Mouse (Mus musculus) midbrain, postnatal 0 days (tissue): ENCODE measurements at regions not wholly inside any gene's neighbourhood (a gene's known extent, or its start where the extent isn't known, plus 50 kb on each side); places are given as distances from the start of the nearest gene placed in this dataset.

ENCODE experiments used
- ATAC-seq: fragments of 200-750 bp; cut with Nextera tagmentation; 2 replicates; pipeline ENCODE4 v1.8.0; 2017; ENCODE audit warnings: moderate number of reproducible peaks, mild to moderate bottlenecking, moderate TSS enrichment, moderate library complexity; ENCODE audit not compliant: low FRiP score
- DNase-seq: peaks from one replicate; pipeline ENCODE4 v3.0.0-alpha.2; 2015; ENCODE audit warnings: low spot score
- H3K27ac ChIP-seq: fragments of 300-500 bp; sonication (generic); 2 replicates; pipeline ENCODE4 v1.5.1; 2014; ENCODE audit warnings: low read depth, mild to moderate bottlenecking, low read length, mixed read lengths
- H3K27me3 ChIP-seq: fragments of 300-500 bp; sonication (generic); 2 replicates; pipeline ENCODE4 v1.6.1; 2014; ENCODE audit warnings: low read length, control low read depth, mixed read lengths; ENCODE audit not compliant: insufficient read depth
- H3K36me3 ChIP-seq: fragments of 300-500 bp; sonication (generic); 2 replicates; pipeline ENCODE4 v1.6.1; 2014; ENCODE audit warnings: low read length, control low read depth, mixed read lengths; ENCODE audit not compliant: insufficient read depth
- H3K4me1 ChIP-seq: fragments of 300-500 bp; sonication (generic); 2 replicates; pipeline ENCODE4 v1.6.1; 2014; ENCODE audit warnings: mild to moderate bottlenecking, control low read depth, antibody characterized with exemption, low read length, mixed read lengths; ENCODE audit not compliant: insufficient read depth
- H3K4me2 ChIP-seq: fragments of 300-500 bp; sonication (generic); 2 replicates; pipeline ENCODE4 v1.6.1; 2014; ENCODE audit warnings: low read depth, mild to moderate bottlenecking, low read length, mixed read lengths; ENCODE audit not compliant: poor library complexity, severe bottlenecking
- H3K4me3 ChIP-seq: fragments of 300-500 bp; sonication (generic); 2 replicates; pipeline ENCODE4 v1.5.1; 2014; ENCODE audit warnings: low read depth, mild to moderate bottlenecking, low read length, moderate library complexity
- H3K9ac ChIP-seq: fragments of 300-500 bp; sonication (generic); replicated peaks from 2 replicates; pipeline ENCODE4 v1.6.1; 2014; ENCODE audit warnings: mild to moderate bottlenecking, low read length, moderate library complexity, mixed read lengths; ENCODE audit not compliant: poor library complexity, severe bottlenecking
- H3K9me3 ChIP-seq: fragments of 300-500 bp; sonication (generic); 2 replicates; pipeline ENCODE4 v1.6.1; 2016; ENCODE audit warnings: low read length, control low read depth
- CTCF ChIP-seq: IDR thresholded peaks from 2 replicates; pipeline ENCODE4 v1.5.1; 2016; ENCODE audit warnings: antibody characterized with exemption, mild to moderate bottlenecking
- WGBS: fragments of 180-500 bp; shearing (Covaris S2); extraction: QIAGEN DNeasy Blood & Tissue Kit; methylation state at CpG from one replicate; pipeline ENCODE4 v1.1.7; 2014; 5-methylcytosine and 5-hydroxymethylcytosine counted together

DNA sequence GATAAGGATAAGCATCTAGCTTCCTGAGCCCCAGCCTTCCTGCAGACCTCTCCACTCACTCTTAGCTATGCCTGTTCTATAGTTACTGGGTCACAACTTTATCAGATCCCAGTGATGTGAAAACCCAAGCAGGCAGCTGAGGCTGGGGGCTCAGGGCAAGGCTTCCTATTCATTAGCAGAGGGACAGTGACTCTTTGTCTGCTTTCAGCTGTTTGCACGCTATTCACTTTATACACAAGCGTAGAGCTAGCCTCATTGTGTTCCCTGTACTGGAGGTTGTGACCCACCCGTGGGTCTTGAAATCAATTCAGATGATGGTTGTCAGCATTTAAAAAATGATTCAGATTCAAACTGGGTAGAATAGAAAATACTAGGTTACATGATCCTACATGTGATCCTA, 199.5 kb downstream of the Plpp3 start:
- ATAC-seq, result no peak
- Histone ChIP-seq H3K27me3 (no peaks in the 10 kb centered on the region), H3K4me1 (no peaks in the 10 kb centered on the region), H3K36me3 (no peaks in the 10 kb centered on the region), H3K4me2 (no peak overlapping the region), H3K27ac (no peak overlapping the region), H3K4me3 (no peak overlapping the region), H3K9me3 (no peaks in the 10 kb centered on the region), H3K9ac (no peak overlapping the region)
- DNase-seq, result no peak
- TF ChIP-seq CTCF, result no peak
- 38% methylated on average over 3 of the region's 3 CpGs for WGBS

DNA sequence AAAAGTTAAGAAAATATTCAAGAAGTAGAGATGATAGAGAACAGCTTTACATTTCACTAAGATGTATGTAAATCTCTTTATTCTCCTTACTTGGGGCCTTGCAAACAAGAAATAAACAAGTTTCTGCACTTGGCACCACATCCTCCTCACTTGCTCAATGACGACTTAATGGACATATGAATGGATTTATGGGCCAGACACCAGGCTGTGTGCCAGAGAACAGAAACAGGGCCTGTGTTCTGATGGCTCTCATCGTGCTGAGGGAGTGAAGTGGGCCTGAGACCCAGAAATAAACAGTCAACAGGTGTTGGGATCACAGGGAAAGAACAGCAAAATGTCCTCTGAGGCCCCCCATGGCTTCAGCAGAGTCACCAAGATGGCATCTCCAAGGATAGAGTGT, 201.6 kb downstream of the Plpp3 start:
- Histone ChIP-seq H3K9ac (no peak overlapping the region), H3K27me3 (no peaks in the 10 kb centered on the region), H3K4me1 (no peaks in the 10 kb centered on the region), H3K36me3 (no peaks in the 10 kb centered on the region), H3K4me3 (no peak overlapping the region), H3K27ac (no peak overlapping the region), H3K9me3 (no peaks in the 10 kb centered on the region), H3K4me2 (no peak overlapping the region)
- WGBS, result 67% methylated on average over 2 of the region's 2 CpGs
- ATAC-seq (no peak), DNase-seq (peak; percentile 31)
- no peak for TF ChIP-seq CTCF

DNA sequence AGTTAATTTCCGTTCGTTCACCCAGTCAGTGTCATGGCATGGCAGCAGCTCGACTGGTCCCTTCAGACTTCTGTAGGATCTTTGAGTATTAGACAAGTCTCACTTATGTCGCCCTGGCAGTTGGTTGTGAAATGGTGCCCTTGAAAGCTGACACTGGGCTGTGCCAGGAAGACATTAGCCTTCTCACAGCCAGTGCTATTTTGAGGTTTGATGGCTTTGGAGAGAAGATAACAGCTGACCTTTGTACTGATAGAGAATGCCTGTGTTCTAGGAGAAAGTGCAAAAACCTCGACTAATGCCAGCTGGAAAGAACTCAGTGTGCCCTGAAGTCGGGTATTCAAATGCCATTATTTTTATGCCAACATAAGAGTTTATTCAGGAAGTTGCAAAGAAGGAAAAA, 207.3 kb downstream of the Plpp3 start:
- ATAC-seq, result no peak
- peak; percentile 21 for DNase-seq
- TF ChIP-seq CTCF, result no peak
- no peaks in the 10 kb centered on the region for H3K9me3 ChIP-seq
- no peak overlapping the region for H3K9ac ChIP-seq
- H3K27ac ChIP-seq, result no peak overlapping the region
- H3K36me3 ChIP-seq, result no peaks in the 10 kb centered on the region
- 74% methylated on average over 6 of the region's 6 CpGs for WGBS
- no peaks in the 10 kb centered on the region for H3K27me3 ChIP-seq
- H3K4me1 ChIP-seq, result no peaks in the 10 kb centered on the region
- H3K4me2 ChIP-seq, result no peak overlapping the region
- no peak overlapping the region for H3K4me3 ChIP-seq

DNA sequence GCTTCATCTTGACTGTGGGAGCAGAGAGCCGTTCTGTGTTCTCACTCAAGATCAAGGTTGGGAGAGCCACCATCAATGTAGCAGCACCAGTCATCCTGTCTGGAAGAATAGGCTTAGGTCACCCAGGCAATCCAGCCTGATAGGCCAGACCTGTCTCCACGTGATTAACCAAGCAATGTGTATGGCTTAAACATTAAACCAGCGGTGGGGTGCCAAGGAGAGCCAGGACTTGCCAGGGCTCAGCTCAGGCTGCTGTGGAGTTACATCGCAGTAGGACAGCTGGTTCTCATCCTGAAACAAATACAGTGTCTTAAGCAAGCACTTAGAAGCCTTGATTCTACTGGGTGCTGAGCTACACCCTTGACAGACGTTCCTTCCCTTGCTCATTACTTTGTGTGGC, 207.9 kb downstream of the Plpp3 start:
- no peak for TF ChIP-seq CTCF
- Histone ChIP-seq H3K4me2 (no peak overlapping the region), H3K9me3 (no peaks in the 10 kb centered on the region), H3K27ac (no peak overlapping the region), H3K9ac (no peak overlapping the region), H3K4me3 (no peak overlapping the region), H3K4me1 (no peaks in the 10 kb centered on the region), H3K36me3 (no peaks in the 10 kb centered on the region), H3K27me3 (no peaks in the 10 kb centered on the region)
- 80% methylated on average over 5 of the region's 5 CpGs for WGBS
- ATAC-seq (no peak), DNase-seq (no peak)

DNA sequence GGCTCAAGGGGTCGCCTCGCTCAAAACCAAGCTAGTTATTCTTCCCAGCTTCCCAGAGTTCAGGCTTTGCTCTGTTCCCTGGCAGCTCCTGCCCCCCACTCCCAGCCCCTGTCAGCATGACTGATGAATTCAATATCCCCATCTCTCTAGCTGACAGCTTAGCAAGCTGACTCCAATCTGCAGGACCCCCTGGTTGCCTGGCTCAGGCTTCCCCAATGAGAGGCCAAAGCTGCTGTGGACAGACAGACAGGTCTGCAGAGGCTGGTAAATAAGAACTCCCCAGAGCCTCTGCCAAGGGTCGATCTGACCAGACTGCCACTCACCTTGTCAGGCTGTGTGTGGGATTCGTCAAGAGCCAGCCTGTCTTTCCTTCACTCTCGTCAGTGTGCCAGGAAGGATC, 219.4 kb downstream of the Plpp3 start:
- 59% methylated on average over 5 of the region's 5 CpGs for WGBS

DNA sequence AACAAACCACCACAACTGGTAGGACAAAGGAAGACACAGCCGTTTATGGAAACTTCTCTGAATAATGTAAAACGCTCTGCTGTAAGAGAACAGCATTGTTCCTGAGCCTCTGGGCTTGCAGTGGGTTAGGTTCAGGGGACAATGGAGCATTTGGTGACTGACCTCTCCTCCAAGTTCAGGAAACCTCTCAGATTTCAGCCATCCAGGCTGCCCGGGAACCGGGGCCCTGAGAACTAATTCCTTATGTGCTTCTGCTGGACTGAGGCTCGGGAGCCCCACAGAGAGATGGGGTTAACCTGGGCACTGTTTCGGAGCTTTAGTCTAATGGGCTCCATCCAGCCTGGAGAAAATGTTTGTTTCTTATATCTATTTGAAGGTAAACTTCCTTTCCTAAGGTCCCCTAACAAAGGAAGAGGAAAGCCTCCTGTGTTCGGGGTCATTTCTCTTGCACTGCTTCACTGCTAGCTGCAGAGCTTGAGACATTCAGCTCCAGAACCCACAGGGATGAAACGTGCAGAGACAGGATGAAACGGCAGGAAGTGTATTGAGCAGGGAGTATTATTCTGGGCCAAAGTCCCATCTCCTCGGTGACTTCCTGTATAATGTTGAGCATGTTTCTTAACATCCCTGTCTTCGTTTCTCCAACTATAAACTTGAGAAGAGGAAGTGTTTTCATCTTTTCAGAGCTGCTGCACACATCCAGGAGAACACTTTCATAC, 220.5 kb downstream of the Plpp3 start:
- H3K4me1 ChIP-seq, result no peaks in the 10 kb centered on the region
- H3K36me3 ChIP-seq, result no peaks in the 10 kb centered on the region
- DNase-seq, result no peak
- no peaks in the 10 kb centered on the region for H3K27me3 ChIP-seq
- H3K27ac ChIP-seq, result no peak overlapping the region
- ATAC-seq, result no peak
- WGBS, result 66% methylated on average over 11 of the region's 11 CpGs
- H3K9me3 ChIP-seq, result no peaks in the 10 kb centered on the region
- H3K9ac ChIP-seq, result no peak overlapping the region
- TF ChIP-seq CTCF, result no peak
- no peak overlapping the region for H3K4me3 ChIP-seq
- H3K4me2 ChIP-seq, result no peak overlapping the region

More for the DNA sequence above, 219.4 kb downstream of the Plpp3 start:
- Histone ChIP-seq H3K9me3 (no peaks in the 10 kb centered on the region), H3K27me3 (no peaks in the 10 kb centered on the region), H3K4me2 (no peak overlapping the region), H3K4me3 (no peak overlapping the region), H3K27ac (no peak overlapping the region), H3K36me3 (no peaks in the 10 kb centered on the region), H3K4me1 (no peaks in the 10 kb centered on the region), H3K9ac (no peak overlapping the region)
- DNase-seq, result no peak
- no peak for TF ChIP-seq CTCF
- no peak for ATAC-seq
